Mouse (Mus musculus) neural tube, embryonic 15.5 days (tissue): ENCODE results near the gene Retsat. TPM values are rescaled to one million over a fixed set of nuclear protein-coding genes. Genes with fewer than 3 reads are reported as not detected.

Source experiments
- ATAC-seq: fragments of 200-750 bp; cut with Nextera tagmentation; 2 replicates; pipeline ENCODE4 v1.8.0; 2017; ENCODE audit warnings: mild to moderate bottlenecking, moderate TSS enrichment, moderate library complexity; ENCODE audit not compliant: low FRiP score
- H3K27ac ChIP-seq: fragments of 300-500 bp; sonication (generic); replicated peaks from 2 replicates; pipeline ENCODE4 v1.5.1; 2015; ENCODE audit warnings: mild to moderate bottlenecking, inconsistent platforms
- H3K27me3 ChIP-seq: fragments of 300-500 bp; sonication (generic); replicated peaks from 2 replicates; pipeline ENCODE4 v1.6.1; 2015; ENCODE audit warnings: inconsistent platforms
- H3K36me3 ChIP-seq: fragments of 300-500 bp; sonication (generic); 2 replicates; pipeline ENCODE4 v1.6.1; 2015; ENCODE audit warnings: inconsistent platforms
- H3K4me1 ChIP-seq: fragments of 300-500 bp; sonication (generic); 2 replicates; pipeline ENCODE4 v1.6.1; 2015; ENCODE audit warnings: inconsistent platforms
- H3K4me2 ChIP-seq: fragments of 300-500 bp; sonication (generic); 2 replicates; pipeline ENCODE4 v1.6.1; 2015; ENCODE audit warnings: inconsistent platforms, mild to moderate bottlenecking, moderate library complexity
- H3K4me3 ChIP-seq: fragments of 300-500 bp; sonication (generic); replicated peaks from 2 replicates; pipeline ENCODE4 v1.5.1; 2015; ENCODE audit warnings: mild to moderate bottlenecking, inconsistent platforms
- H3K9ac ChIP-seq: fragments of 300-500 bp; sonication (generic); replicated peaks from 2 replicates; pipeline ENCODE4 v1.6.1; 2015; ENCODE audit warnings: mild to moderate bottlenecking, inconsistent platforms
- H3K9me3 ChIP-seq: fragments of 300-500 bp; sonication (generic); replicated peaks from 2 replicates; pipeline ENCODE4 v1.6.1; 2016; ENCODE audit warnings: inconsistent platforms
- WGBS: fragments of 180-500 bp; shearing (Covaris S2); methylation state at CpG from one replicate; pipeline ENCODE4 v1.1.7; 2015; ENCODE audit warnings: mixed read lengths; 5-methylcytosine and 5-hydroxymethylcytosine counted together
- polyA plus RNA-seq: library from polyadenylated mRNA; unstranded; fragments of >200 nt; fragmentation: Nextera tagmentation; extraction: Ambion mirVana; gene quantifications from 2 replicates; pipeline ENCODE4 v1.2.1, GENCODE M21; 2015

Gene Retsat
- polyA plus RNA-seq, 1 experiment from 2014 or later, result 4.9 TPM

DNA sequence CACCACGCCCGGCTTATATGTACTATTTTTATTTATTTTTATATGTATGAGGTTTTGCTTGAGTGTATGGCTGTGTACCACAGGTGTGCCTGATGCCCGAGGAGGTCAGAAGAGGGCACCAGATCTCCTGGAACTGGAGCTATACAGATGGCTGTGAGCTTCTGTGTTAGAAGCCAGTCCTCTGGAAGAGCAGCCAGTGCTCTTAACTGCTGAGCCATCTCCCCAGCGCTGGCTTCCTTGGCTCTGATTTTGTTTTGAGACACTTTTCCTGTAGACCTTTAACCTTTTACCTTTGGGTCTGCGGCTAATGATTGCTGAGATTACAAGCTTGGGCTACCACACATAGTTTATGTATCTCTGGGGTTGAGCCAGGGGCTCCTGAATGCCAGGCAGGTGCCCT is 30.8 kb upstream of the Retsat start:
- Histone ChIP-seq H3K36me3 (peaks cover 15% of the 10 kb centered on the region), H3K9me3 (no peaks in the 10 kb centered on the region), H3K9ac (no peak overlapping the region), H3K4me1 (peaks cover 6% of the 10 kb centered on the region; the same call in 1 of the 2 replicates), H3K4me2 (no peak overlapping the region), H3K4me3 (no peak overlapping the region), H3K27ac (no peak overlapping the region), H3K27me3 (no peaks in the 10 kb centered on the region)
- ATAC-seq, result no peak
- 92% methylated on average over 5 of the region's 5 CpGs for WGBS

DNA sequence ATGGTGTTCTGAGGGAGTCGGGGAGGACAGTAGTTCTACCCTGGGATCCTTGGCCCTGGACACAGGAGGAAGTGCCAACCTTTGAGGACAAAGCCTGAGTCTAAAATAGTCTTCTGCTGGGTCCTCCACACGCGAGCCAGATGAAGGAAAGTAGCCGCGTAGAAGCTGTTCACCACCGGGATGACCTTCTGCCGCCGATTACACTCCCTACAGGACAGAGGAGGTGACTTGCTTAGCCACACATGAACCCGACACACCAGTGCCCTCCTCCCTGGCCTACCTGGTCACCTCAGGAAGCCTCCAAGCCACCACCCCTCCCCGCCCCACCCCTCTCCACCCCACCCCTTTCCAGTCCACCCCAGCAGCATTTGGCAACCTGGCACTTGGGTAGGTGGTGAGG is 29.5 kb upstream of the Retsat start:
- no peak for ATAC-seq
- Histone ChIP-seq H3K9me3 (no peaks in the 10 kb centered on the region), H3K9ac (no peak overlapping the region), H3K27me3 (no peaks in the 10 kb centered on the region), H3K27ac (no peak overlapping the region), H3K4me3 (no peak overlapping the region), H3K4me1 (peaks cover 4% of the 10 kb centered on the region; the same call in 1 of the 2 replicates), H3K36me3 (peaks cover 24% of the 10 kb centered on the region), H3K4me2 (no peak overlapping the region)
- 87% methylated on average over 10 of the region's 10 CpGs for WGBS

GRCm38 (mm10) chr6:72570644-72571397 is 27.5 kb upstream of the Retsat start:
- ATAC-seq, result no peak
- no peak overlapping the region for H3K27ac ChIP-seq
- WGBS, result 79% methylated on average over 10 of the region's 10 CpGs
- no peak overlapping the region for H3K4me3 ChIP-seq
- H3K36me3 ChIP-seq, result peaks cover 39% of the 10 kb centered on the region
- no peaks in the 10 kb centered on the region for H3K27me3 ChIP-seq
- no peak overlapping the region for H3K9ac ChIP-seq
- H3K9me3 ChIP-seq, result no peaks in the 10 kb centered on the region
- no peak overlapping the region for H3K4me2 ChIP-seq
- H3K4me1 ChIP-seq, result peaks cover 2% of the 10 kb centered on the region; the same call in 1 of the 2 replicates

DNA sequence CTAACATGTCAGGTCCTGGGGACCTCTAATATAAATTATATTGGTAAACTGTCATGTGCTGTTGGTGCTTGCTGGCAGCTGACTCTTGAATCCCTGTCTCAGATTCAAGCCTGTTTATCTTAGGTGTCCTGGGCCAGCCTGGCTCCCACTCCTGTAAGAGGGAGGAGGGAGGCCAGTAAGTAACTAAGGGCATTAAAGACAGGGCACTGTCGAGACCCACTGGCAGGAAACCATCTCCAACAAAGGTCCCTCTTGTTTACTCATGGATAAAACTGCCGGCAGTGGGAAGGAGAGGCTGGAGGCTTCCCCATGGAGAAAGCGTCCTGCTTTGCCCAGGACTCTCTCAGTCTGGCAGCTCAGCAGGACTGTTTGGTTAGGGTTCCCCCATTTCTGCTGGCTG is 26.4 kb upstream of the Retsat start:
- Histone ChIP-seq H3K4me3 (no peak overlapping the region), H3K4me1 (no peaks in the 10 kb centered on the region), H3K9me3 (no peaks in the 10 kb centered on the region), H3K27ac (no peak overlapping the region), H3K4me2 (no peak overlapping the region), H3K9ac (no peak overlapping the region), H3K27me3 (no peaks in the 10 kb centered on the region), H3K36me3 (peaks cover 42% of the 10 kb centered on the region)
- ATAC-seq, result no peak
- WGBS, result 38% methylated on average over 3 of the region's 3 CpGs

GRCm38 (mm10) chr6:72576041-72576440 is 22.2 kb upstream of the Retsat start:
- 96% methylated on average over 3 of the region's 3 CpGs for WGBS
- no peaks in the 10 kb centered on the region for H3K27me3 ChIP-seq
- H3K9ac ChIP-seq, result no peak overlapping the region
- no peak overlapping the region for H3K4me2 ChIP-seq
- ATAC-seq, result no peak
- no peak overlapping the region for H3K27ac ChIP-seq
- no peak overlapping the region for H3K4me3 ChIP-seq
- no peaks in the 10 kb centered on the region for H3K9me3 ChIP-seq
- H3K4me1 ChIP-seq, result no peaks in the 10 kb centered on the region
- peaks cover 56% of the 10 kb centered on the region for H3K36me3 ChIP-seq

GRCm38 (mm10) chr6:72581625-72582382 is 16.5 kb upstream of the Retsat start:
- Histone ChIP-seq H3K27me3 (no peaks in the 10 kb centered on the region), H3K9me3 (no peaks in the 10 kb centered on the region), H3K27ac (no peak overlapping the region), H3K4me2 (no peak overlapping the region), H3K4me1 (no peaks in the 10 kb centered on the region), H3K4me3 (no peak overlapping the region), H3K9ac (no peak overlapping the region), H3K36me3 (peaks cover 34% of the 10 kb centered on the region)
- WGBS, result 76% methylated on average over 11 of the region's 11 CpGs
- no peak for ATAC-seq

- 90% methylated on average over 4 of the region's 4 CpGs for WGBS
- Histone ChIP-seq H3K4me1 (no peaks in the 10 kb centered on the region), H3K27ac (no peak overlapping the region), H3K27me3 (no peaks in the 10 kb centered on the region), H3K36me3 (peaks cover 23% of the 10 kb centered on the region), H3K4me3 (no peak overlapping the region), H3K4me2 (no peak overlapping the region), H3K9ac (no peak overlapping the region), H3K9me3 (no peaks in the 10 kb centered on the region)
- no peak for ATAC-seq
These were observed 14.9 kb upstream of the Retsat start for GRCm38 (mm10) chr6:72583211-72583839.

- Histone ChIP-seq H3K36me3 (peaks cover 19% of the 10 kb centered on the region), H3K4me2 (no peak overlapping the region), H3K4me3 (no peak overlapping the region), H3K4me1 (no peaks in the 10 kb centered on the region), H3K27me3 (no peaks in the 10 kb centered on the region), H3K27ac (no peak overlapping the region), H3K9ac (no peak overlapping the region), H3K9me3 (no peaks in the 10 kb centered on the region)
- ATAC-seq, result no peak
- WGBS, result 89% methylated on average over 11 of the region's 11 CpGs
These were observed 14.1 kb upstream of the Retsat start for GRCm38 (mm10) chr6:72584154-72584553.

DNA sequence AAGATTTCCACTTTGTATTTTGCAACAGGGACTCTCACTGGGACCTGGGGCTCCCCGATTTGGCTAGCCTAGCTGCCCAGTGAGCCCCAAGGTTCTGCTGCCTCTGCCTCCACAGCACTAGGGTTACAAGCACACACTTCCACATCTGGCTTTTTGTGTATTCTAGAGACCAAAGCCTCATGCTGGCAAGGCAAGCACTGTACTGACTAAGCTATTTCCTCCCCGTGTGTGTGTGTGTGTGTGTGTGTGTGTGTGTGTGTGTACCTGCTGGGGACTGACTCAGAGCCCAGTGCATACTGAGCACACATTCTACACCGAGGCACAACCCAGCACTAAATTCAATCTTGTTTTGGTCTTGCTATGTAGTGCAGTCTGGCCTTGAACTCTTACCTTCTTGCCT is 11.6 kb upstream of the Retsat start:
- Histone ChIP-seq H3K4me2 (no peak overlapping the region), H3K36me3 (peaks cover 8% of the 10 kb centered on the region; the same call in 1 of the 2 replicates), H3K9ac (no peak overlapping the region), H3K4me3 (no peak overlapping the region), H3K27me3 (no peaks in the 10 kb centered on the region), H3K9me3 (no peaks in the 10 kb centered on the region), H3K4me1 (no peaks in the 10 kb centered on the region), H3K27ac (no peak overlapping the region)
- 85% methylated on average over 3 of the region's 3 CpGs for WGBS
- ATAC-seq, result no peak

- H3K4me1 ChIP-seq, result no peaks in the 10 kb centered on the region
- no peaks in the 10 kb centered on the region for H3K9me3 ChIP-seq
- no peak overlapping the region for H3K9ac ChIP-seq
- H3K27me3 ChIP-seq, result no peaks in the 10 kb centered on the region
- ATAC-seq, result no peak
- H3K36me3 ChIP-seq, result peaks cover 8% of the 10 kb centered on the region; the same call in 1 of the 2 replicates
- H3K4me2 ChIP-seq, result no peak overlapping the region
- H3K27ac ChIP-seq, result no peak overlapping the region
- no peak overlapping the region for H3K4me3 ChIP-seq
These were observed 10.0 kb upstream of the Retsat start for GRCm38 (mm10) chr6:72588307-72588706.

GRCm38 (mm10) chr6:72590111-72590510 is 8.2 kb upstream of the Retsat start:
- Histone ChIP-seq H3K4me2 (no peak overlapping the region), H3K9ac (no peak overlapping the region), H3K4me1 (no peaks in the 10 kb centered on the region), H3K9me3 (no peaks in the 10 kb centered on the region), H3K27ac (no peak overlapping the region), H3K27me3 (no peaks in the 10 kb centered on the region), H3K4me3 (no peak overlapping the region), H3K36me3 (0 out of 2 replicates have a peak, but pooled peaks cover 4% of the 10 kb centered on the region)
- no peak for ATAC-seq
